Mouse (Mus musculus) right cerebral cortex, adult 2 months (tissue): ENCODE data around the gene Slc6a11.

Source experiments
- DNase-seq, 2 experiments: peaks; one replicate each; pipeline ENCODE4 v3.0.0; 2021 to 2022; ENCODE audit warnings: low spot score in 2 of 2

Slc6a11 gene

DNA sequence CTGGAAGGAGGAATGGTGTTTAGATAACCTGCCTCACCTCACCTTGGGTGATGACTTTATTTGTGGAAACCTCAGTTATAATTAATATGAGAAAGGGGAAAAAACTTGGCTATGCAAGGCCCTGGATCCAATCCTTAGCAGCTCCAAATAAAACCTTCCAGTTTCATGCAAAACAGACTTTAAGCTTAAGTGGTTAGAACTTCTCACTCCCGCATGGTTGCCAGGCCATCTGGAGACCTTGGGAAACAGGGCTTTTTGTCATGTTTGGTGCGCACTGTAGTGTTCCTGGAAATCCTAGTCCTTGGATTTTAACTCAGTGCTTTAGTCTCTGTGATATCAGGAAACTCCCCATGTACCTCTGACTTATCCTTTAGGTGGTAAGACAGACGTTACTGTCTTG lies 47.1 kb downstream of the Slc6a11 start:
- no peak for DNase-seq

DNA sequence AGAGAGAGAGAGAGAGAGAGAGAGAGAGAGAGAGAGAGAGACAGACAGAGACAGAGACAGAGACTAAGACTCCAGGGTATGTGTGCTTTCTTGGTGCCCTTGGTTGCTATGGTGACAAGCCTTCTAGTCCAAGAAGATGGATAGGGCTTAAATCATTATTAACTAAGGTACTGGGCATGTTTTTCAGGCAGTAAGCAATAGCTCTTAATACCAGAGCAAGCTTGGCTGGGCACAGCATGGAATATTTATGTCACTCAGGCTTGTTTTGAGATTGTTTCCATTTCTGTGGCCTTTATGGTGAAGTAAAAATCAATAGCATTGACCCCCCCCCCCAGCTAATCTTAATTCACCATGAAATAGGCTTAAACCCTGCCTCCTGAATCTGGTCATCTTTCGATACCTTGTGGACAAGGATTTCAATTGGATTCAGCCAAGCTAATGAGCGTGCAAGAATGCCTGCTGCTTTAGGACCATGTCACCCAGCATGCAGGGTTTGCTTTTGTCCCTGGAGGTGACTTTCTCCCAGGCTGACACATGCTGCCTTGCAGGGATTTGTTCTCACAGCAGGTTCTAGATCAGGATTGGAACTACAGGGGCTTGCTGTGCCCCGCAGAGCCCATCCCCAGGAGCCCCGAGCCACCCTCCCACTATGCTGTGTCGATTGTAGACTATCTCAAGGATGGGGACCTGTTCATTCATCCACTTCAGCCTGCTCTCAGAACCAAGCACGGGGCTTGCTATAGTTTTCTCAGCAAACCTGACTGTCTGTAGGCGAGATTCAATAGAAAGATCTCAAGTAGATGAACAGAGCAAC lies 51.5 kb downstream of the Slc6a11 start:
- DNase-seq = no peak

DNA sequence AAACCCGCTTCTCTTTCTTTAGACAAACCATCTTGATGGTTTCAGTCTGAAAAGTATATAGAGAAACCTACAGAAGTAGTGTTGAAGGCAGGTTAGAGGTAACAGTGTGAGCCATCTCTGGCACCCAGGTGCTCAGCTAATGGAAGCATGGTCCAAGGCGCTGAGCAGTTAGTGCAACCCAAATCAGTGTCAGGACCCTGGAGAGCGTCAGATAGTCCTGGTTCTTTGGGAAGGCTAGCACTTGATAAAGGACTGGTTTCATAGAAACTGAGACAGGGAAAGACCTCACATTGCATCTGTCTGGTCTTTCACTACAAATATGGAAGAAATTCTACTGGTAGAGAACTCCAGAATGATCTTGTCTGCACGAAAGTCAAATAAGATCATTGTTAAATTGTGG lies 56.1 kb downstream of the Slc6a11 start:
- no peak for DNase-seq

DNA sequence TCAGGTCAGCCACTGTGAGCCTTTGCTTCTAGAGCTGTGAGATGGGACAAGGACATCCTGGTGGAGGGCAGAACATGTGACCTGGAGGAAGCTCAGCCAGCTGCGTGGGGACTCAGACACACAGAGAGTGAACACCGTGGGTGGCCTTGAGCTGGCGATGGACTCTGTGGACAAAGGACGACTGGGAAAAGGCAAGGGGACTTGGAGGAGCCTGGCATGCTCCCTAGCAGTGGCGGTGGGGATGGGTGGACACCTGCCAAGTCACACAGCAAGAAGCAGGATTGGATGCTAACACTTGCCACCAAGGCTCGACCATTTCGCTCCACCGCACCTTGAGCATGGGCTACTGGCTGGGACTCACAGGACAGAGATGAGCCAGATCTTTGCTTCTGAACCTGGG lies 57.8 kb downstream of the Slc6a11 start:
- no peak for DNase-seq

DNA sequence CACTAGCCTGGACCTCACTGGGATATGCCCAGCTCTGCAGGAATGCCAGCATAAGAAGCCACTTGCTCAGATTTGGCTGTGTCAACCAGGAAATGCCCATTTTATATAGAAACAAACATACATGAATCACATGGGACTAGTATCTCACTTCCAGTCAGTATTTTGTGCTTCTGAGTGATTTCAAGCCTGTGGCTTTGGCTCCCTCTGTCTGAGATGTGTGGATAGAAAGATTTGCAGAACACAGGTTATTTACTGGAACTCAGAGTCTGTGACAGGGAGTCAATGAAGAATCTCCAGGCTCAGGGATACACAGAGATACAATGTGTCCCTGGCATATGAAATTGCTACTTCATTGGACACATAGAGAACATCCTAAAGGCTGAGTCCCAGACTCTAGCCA lies 65.0 kb downstream of the Slc6a11 start:
- no peak for DNase-seq

DNA sequence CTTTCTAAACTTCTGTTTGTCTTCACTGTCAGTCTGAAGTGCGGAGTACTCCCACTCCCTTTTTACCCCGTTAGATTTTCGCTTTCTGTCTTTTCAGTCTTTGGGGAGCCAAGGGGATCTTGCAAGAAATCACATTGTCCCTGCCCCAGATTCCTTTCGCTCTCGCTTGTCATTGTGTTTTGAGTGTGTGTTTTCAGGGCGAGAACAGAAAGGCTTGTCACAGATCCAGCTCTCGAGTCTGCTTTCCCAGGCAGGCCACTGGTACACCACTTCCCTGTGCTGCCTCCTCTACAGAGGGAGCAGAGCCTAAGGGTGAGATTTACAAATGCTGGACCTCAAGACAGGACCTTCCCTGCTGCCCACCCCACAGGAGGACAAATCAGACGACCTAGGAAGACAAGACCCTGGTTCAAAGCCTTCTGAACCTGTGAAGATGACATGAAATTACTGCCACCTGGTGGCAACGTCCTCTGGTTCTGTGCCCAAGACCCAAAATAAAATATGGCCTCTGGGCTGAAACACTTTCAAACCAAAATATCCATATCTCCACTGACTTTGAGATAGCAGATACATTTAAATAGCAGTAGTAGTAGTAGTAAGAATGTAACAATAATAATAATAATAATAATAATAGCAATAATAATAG lies 68.3 kb downstream of the Slc6a11 start:
- no peak for DNase-seq

DNA sequence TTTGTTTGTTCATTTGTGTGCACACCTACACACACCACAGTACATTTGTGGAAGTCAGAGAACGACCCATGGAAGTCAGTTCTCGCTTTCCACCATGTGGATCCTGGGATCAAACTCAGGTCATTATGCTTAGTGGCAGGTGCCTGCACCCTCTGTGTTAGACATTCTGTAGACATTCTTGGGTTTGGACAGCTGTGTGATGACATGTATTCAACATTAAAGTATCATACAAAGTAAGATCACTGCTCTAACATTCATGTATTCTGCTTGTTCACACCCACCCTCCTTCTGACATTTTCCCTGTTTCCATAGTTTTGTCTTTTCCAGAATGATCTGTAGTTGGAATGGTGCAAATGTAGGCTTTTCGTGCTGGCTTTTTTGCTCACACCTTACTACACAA lies 73.5 kb downstream of the Slc6a11 start:
- no peak for DNase-seq

DNA sequence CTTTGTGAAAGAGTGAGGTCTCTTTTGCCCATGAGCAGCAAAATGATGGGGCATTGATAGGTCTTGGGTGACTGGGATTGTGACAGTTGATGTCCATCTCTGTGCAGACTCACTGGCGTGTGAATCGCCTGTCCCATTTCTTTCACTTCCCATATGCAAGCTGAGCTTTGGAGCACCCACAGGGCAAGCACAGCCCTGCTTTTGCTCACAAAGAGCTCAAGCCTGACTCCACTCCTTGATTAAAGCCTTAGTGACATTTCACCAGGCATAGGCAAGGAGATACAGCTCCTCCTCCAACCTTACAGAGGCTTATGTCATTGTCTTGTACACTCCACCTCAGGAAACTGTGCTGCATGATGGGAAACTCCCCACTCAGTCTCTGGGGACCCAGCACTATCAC lies 77.3 kb downstream of the Slc6a11 start:
- DNase-seq = no peak

DNA sequence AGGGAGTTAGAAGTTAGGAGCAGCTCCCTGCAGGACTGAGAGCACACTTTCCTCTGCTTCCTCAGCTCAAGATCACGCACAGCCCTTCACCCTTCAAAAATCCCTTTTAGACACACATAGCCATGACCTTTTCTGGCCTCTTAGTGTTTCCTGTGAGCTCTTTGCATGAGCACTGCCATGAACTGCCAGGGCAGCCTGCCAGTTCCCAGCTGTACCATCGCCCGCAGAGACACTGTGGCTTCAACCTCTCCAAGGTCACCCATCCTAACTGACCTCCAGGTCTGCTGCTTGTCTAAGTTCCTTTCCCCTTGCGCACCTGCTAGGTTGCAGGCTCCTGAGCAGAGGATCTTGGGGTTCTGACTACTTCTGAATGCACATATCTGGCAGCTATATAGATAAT lies 83.4 kb downstream of the Slc6a11 start:
- DNase-seq = no peak

DNA sequence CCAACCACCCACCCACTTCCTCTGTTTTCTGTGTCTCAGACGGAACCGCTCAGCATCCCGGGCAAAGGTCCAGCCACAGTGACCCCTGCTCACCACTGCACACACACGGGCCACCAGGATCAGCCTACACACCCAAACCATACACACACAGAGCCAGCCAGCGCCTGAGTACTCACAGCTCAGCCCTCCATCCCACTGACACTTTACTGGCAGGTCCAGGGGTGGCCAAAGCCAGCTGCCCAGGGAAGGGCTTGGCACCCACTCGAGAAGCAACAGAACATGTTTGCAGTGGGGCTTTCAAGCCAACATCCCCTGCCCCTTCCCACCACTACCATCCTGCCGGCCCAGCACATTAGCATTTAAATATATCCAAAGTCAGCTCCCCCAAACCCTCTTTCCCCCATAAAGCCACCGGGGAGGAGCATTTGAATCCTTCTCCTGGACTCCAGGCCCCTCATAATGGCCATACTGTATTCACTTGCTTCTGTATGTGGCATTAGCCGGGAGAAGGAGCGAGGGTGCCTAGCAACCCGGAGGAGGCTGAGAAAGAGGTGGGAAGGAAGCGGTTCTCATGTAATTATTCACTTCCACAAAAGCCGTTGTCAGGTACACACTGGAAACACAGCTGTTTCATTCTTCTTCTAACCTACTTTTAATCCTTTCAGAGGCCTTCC lies 85.8 kb downstream of the Slc6a11 start:
- DNase-seq = peak; percentile 52 to 64

DNA sequence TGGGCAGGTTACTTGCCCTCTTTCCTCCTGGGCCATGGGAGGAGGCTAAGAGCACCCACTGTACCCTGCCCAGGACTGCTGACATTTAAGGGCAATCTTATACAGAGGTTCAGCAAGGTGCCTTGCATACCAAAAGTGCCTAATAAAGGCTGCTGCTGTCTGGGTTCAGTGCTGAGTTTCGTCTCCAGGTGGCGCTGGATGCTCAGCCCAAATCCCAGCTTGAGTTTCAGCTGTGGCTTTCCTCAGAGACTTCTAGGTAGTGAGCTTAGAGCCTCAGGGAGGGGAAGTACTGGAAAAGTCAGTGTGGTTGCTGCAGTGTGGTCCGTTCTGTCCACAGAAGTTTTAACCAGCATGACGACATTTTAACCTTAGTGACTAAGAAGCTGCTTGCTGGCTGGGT lies 93.4 kb downstream of the Slc6a11 start:
- peak; percentile 65 to 68 for DNase-seq

DNA sequence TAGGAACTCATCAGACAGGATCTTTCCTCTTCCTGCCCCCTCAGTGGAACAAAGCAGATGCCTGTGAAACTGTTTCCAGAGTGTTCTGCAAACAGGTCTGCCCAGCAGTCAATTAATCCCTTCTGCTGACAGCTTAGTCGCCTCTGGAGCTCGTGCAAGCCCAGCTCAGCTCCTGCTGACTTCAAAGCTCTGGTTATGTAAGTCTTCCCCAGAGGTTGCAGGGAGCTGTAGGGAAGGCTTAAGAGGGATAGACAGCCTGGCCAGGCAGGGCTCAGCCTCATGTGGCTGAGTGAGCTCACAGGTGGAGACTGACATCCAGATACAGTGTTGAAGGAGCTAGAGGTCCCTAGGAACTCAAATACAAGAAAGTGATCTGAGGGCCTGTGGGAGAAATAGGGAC lies 96.3 kb downstream of the Slc6a11 start:
- peak in 1 of 2 experiments; percentile 25 for DNase-seq

DNA sequence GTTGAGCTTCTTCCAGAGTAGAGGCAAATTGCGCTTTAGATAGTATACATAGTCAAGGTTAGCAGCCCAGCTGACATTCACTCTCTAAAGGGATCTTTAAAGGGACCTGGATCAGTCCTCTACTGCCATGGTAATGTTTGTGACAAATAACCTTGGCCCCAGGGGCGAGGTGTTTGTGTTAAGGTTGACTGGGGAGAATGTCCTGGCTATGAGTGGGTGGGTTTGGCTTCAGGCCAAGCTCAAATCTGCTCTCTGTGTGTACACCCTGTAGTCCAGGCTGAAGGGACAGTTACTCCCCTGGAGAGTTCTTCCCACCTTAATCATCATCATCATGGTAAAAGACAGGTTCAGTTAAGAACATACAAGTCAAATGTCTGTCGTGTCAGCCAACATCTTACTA lies 97.2 kb downstream of the Slc6a11 start:
- DNase-seq = no peak

DNA sequence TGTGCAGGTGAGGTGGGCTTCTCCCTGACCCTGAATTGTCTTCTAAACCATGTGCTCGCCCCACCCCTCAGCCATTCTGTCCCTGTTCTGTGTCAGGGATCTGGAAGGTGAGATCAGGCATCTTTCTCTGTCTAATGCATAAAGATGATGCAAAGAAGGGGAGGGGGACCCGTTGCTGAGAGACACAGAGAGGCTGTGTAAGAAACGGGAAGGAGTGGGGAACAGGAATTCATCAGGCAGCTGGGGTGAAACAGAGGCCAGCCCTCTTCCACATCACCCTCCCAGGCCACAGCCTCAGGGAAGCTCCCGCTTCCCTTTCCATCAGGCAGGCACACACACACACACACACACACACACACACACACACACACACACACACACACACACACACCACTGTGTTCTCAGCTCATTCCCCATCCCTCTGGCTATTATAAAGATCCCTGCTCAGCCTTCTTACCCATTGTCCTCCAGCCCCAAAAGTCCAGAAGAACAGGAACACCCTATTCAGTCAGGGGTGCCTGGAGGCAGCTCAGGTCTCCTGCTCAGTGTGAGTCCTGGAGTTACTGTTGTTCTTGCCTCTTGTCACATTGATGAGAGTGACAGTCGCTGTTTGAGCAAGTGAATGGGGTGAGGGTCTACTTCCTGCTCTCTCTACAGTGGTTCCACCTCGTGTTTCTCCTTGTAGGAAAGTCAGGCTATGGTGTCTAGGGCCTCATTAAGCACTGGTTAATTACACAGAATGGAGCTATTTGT lies 108.0 kb downstream of the Slc6a11 start:
- no peak for DNase-seq

DNA sequence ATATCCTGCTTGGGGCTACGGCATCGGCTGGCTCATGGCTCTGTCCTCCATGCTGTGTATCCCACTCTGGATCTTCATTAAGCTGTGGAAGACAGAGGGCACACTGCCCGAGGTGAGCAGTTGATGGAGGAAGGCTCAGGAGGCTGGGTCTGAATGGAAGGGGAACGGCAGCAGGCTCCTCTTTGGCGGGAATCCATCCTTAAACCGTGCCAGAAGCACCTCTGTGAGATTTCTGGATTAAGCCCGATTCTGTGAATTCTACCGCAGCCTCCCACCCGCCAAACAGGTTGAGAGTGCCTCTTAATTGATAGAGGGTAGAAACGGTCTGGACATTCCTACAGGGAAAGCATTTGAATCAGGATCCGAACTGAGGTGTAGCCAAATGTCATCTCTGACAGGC lies 114.6 kb downstream of the Slc6a11 start:
- no peak for DNase-seq

DNA sequence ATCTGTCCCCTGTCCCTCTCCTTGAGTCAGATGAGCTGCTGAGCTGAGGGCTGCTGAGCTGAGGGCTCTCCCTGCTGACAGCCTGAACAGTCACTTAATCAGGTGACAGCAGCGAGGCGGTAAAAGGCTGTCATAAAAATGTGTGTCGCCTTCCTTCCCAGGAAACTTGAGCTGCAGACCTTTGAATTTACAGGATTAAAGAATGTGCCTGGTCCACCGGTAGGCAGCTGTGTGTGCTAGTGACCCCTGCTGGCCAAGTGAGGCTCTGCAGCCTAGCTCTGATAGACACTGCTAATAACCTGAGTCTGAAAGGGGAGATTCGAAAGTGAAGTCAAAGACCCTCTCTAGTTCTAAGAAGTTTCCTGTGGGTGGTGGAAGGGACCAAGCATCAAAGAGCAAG lies 119.3 kb downstream of the Slc6a11 start:
- peak; percentile 84 to 91 for DNase-seq

DNA sequence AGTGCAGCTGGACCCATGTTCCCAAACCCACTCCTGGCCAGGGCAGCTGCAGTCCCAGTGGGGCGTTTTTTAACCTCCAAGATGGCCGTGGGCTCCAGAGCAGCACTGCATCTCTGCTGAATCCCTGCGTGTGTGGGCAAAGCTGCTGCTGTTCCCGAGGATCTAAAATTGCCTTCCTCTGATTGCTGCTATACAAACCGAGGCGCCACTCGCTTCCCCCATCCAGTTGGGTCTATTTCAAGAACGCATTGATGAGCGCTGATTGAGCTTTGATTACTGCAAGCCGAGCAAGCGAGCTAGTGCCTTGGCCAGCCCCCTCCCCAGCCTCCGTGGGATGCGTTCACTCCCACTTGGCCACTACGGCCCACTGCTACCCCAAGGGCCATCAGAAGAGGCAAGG lies 123.9 kb downstream of the Slc6a11 start:
- peak; percentile 63 to 68 for DNase-seq

DNA sequence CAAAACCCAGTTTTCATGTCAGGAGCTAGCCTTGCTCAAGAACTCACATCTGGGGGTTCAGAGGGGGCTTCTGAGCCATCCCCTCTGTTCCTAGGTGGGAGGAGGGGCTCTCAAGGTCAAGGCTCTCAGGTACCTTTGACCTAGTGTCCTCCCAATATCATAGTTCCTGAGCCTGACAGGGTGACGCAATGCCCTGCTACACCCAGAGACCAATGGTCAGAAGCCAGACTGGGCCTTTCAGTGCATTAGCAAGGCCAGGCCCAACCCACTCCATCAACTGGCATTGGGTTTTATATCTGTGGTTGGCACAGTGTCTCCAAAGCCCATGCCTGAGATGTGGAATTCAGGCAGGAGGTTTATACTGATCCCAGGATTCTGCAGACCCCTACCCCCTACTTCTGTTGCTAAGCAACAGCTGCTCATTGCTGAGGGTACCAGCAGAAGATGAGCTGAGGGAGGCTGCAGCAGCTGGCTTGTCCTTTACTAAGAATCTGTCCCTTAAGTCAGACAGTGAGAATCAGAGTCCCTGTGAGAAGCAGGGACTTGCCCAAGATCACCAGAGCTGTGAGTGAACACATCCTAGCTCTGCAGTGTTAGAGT lies 126.8 kb downstream of the Slc6a11 start:
- no peak for DNase-seq

DNA sequence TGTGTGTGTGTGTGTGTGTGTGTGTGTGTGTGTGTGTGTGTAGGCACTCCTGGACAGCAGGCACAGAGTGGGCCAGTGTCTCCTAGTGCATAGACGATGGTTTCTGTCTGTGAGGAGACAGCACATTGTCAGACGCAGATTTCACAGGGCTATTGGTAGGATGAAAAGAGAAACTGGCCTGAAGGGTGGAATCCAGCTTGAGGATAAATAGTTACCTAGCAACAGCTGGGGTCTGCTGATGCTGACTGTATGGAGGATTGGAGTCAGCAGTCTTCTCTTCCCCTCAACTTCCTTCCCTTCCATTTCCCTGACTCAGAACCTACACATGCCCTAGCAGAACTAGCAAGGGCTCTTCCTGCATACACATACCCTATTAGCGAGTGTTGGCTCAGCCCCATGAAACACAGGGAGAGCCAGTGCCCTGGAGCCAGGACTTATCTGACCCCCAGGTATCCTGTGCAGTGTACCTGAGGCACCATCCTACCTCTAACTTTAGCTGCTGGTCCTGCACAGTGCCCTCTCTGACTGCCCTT lies 127.7 kb downstream of the Slc6a11 start:
- no peak for DNase-seq

DNA sequence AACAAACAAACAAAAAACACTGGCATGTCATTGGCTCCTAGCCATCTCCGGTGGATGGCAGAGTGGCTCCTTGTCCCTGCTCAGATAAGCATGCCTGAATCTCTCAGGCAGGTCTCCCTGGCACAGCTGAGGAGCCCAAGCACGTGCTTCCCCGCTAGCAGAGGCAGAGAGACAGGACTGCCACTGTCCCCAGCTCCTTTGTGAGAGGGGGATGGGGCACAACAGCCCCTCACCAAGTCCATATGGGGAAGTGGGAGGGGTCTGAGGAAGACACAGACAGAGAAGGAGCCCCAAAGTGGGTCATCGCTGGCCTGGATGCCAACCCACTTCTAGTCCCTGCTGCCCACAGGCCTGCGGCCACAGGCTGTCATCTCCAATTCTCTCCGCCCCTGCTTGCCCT lies 130.6 kb downstream of the Slc6a11 start:
- DNase-seq = no peak

DNA sequence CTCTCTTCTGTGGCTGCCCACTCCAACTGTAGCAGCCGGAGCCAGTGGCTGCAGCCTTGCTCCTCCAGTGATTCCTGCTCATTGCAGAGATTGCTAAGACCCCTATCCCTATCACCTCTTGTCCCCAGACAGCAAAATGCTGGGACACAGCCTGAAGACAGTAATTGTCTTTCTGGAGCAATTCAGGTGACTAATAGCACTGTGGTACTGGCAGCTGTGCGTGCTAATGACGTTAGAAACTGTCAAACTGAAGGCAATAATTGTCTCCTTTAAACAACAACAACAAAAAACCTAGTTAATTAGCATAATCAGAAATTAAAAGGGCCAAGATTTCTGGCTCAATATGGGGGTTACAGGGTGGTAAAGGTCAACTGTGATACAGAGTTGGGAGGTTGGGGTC lies 133.0 kb downstream of the Slc6a11 start:
- DNase-seq = no peak

DNA sequence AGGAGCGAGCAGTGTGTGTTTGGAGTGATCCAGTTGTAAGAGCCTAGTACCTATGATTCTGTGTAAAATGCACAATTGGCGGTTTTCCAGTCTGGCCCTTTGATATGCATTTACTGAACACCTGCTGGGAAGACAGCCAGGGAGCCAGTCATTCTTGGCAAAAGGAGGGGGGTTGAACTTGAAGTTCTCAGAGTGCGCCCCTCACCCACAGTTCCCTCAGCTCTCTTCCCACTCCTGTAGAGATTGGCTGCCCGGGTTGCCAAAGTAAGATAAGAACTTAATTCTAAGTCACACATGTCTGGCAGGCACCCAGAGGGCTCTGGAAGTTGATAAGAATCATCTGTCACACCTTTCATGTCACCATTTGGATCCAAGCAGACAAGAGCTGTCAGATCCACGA lies 133.4 kb downstream of the Slc6a11 start:
- DNase-seq = no peak
